In genomic region chr13:93331721-93332120, GRCm38 (mm10) we compare ENCODE assay signal across 19 mouse cellular contexts.
"Had no signal": no experiment of that assay in that cellular context is flagged by ENCODE, and none has a peak within 500 bp of the region (broad histone marks: within the 10 kb centered on the region; RNA-seq: fewer than 3 reads in every experiment).

No protein-coding gene starts in this region.

- H3K27ac ChIP-seq: limb, embryonic 12.5 days; limb, embryonic 15.5 days; midbrain, embryonic 12.5 days; midbrain, embryonic 15.5 days; neural tube, embryonic 12.5 days; neural tube, embryonic 15.5 days; stomach, postnatal 0 days had no signal

- ATAC-seq: midbrain, embryonic 15.5 days had no signal

- H3K27me3 ChIP-seq: limb, embryonic 12.5 days; limb, embryonic 15.5 days; midbrain, embryonic 12.5 days; midbrain, embryonic 15.5 days; neural tube, embryonic 12.5 days; neural tube, embryonic 15.5 days had no signal

- H3K9ac ChIP-seq: limb, embryonic 12.5 days; limb, embryonic 15.5 days; midbrain, embryonic 12.5 days; midbrain, embryonic 15.5 days; neural tube, embryonic 12.5 days; neural tube, embryonic 15.5 days had no signal

- H3K9me3 ChIP-seq: limb, embryonic 12.5 days; limb, embryonic 15.5 days; midbrain, embryonic 12.5 days; midbrain, embryonic 15.5 days; neural tube, embryonic 12.5 days; neural tube, embryonic 15.5 days had no signal

- DNase-seq: kidney, adult 2 months; kidney, postnatal 10 days; kidney, postnatal 4 days; left cerebral cortex, postnatal 4 days; lung, adult 2 months; lung, postnatal 14 days; lung, postnatal 4 days; right cerebral cortex, postnatal 14 days; right cerebral cortex, postnatal 4 days; thymus, adult 2 months; thymus, postnatal 14 days; thymus, postnatal 4 days had no signal

- H3K36me3 ChIP-seq: limb, embryonic 12.5 days; limb, embryonic 15.5 days; midbrain, embryonic 12.5 days; midbrain, embryonic 15.5 days; neural tube, embryonic 12.5 days; neural tube, embryonic 15.5 days had no signal

- H3K4me2 ChIP-seq: limb, embryonic 12.5 days; limb, embryonic 15.5 days; midbrain, embryonic 12.5 days; midbrain, embryonic 15.5 days; neural tube, embryonic 12.5 days; neural tube, embryonic 15.5 days had no signal

- H3K4me1 ChIP-seq: limb, embryonic 12.5 days; limb, embryonic 15.5 days; midbrain, embryonic 12.5 days; midbrain, embryonic 15.5 days; neural tube, embryonic 12.5 days; neural tube, embryonic 15.5 days had no signal

- H3K4me3 ChIP-seq: limb, embryonic 12.5 days; limb, embryonic 15.5 days; midbrain, embryonic 12.5 days; midbrain, embryonic 15.5 days; neural tube, embryonic 12.5 days; neural tube, embryonic 15.5 days had no signal
